Mouse (Mus musculus): ENCODE measurements around the gene Lysmd1. TPM values are rescaled to one million over a fixed set of nuclear protein-coding genes. Genes with fewer than 3 reads are reported as not detected.
A peak's percentile ranks its signal among the peaks of the same experiment; 100 is the strongest.

Lysmd1 gene
- polyA plus RNA-seq, 1 experiment: 27.4 TPM

DNA sequence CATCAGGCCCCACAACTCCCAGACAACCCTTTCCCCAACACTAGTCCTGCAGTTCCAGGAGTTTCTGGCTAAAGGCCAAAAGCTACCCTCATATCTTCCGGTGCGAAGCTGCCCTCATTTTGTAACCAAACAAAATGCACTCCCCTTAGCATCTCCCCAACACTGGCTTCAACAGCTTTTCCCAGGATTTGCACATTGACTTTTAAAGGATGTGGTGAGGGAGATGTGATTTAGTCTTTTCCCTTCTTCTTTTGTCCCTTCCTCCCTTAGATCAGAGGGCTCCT is 28.4 kb downstream of the Lysmd1 start:
- no peak for DNase-seq (ENCODE audit: low read depth)
- TF ChIP-seq CTCF (IDR thresholded peaks at IDR 0.05; ENCODE audit: borderline replicate concordance, extremely low read depth, insufficient read depth, insufficient read length): no peak

DNA sequence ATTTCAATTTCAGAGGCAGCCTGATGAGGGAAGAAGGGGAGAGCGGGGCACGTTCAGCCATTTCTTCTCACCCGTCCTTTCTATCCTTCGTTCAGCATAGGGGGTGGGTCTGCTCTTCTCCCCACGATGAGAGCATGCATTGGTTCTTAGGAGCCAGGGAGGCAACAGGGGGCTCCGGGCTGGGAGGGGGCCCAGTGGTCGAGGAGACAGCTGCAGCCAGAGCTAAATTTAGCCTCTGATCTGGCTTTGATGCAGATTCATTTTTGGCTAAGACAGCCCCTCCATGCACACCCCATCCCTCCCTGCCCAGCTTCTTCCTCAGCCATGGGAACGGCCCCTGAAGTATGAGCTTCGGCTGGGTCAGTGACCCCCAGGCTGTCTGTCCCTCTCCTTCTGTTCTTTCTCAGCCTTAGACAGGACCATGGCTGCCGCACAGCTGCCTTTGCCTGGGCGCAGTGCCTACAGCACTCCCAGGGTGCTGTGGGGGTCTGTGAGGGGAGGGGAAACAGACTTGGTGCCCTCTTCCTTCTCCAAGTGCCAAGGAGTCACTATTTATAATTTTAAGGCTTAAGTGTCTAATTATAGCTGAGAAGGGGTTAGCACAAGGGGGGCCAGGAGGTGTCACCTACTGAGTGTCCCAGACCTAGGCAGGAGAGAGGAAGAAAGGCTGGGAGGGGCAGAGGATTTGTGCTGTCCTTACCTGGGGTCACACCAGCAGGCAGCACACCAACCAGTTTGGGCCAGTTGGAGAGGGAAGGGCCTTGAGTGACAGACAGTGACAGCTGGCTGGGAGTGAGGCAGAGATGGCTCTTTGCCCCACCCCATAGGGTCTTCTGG is 29.7 kb downstream of the Lysmd1 start:
- TF ChIP-seq CTCF (IDR thresholded peaks at IDR 0.05; ENCODE audit: borderline replicate concordance, extremely low read depth, insufficient read depth, insufficient read length) (no peak), POLR2A (IDR thresholded peaks at IDR 0.05; ENCODE audit: borderline replicate concordance, extremely low read depth, insufficient read depth, insufficient read length, poor library complexity, severe bottlenecking) (no peak)
- no peak for DNase-seq (ENCODE audit: low read depth)

DNA sequence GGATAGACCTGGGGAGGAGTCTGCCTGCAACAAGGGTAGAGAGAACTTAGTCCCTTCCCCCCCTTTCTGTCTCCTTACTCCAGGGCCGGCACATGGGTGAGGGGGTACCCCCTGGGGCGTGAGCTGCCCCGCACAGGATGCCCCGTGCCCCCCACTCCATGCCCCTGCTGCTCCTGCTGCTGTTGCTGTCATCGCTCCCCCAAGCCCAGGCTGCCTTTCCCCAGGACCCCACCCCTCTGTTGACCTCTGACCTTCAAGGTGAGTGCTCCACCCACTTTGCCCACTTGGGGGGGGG is 30.3 kb downstream of the Lysmd1 start:
- no peak for DNase-seq (ENCODE audit: low read depth)
- no peak for TF ChIP-seq CTCF (IDR thresholded peaks at IDR 0.05; ENCODE audit: borderline replicate concordance, extremely low read depth, insufficient read depth, insufficient read length)

DNA sequence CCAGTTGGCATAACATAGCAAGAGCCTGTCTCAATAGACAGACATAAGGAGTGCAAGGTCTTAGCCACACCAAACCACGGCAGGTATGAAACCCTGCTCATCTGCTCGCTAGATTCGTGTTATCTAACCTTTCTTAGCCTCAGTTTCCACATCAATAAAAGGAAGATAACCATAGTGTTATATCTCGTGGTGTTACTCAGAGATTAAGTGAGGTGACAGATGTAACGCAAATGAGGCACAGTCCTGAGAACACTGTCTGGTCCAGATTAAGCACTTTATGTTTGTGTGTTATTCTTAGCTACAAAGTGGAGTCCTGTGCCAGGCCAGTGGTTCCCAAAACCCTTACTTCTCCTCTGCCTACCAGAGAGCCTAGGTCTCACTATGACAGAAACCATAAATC is 31.0 kb downstream of the Lysmd1 start:
- TF ChIP-seq POLR2A (IDR thresholded peaks at IDR 0.05; ENCODE audit: borderline replicate concordance, extremely low read depth, insufficient read depth, insufficient read length, poor library complexity, severe bottlenecking) (no peak), CTCF (IDR thresholded peaks at IDR 0.05; ENCODE audit: borderline replicate concordance, extremely low read depth, insufficient read depth, insufficient read length) (no peak)
- DNase-seq (ENCODE audit: low read depth): no peak

DNA sequence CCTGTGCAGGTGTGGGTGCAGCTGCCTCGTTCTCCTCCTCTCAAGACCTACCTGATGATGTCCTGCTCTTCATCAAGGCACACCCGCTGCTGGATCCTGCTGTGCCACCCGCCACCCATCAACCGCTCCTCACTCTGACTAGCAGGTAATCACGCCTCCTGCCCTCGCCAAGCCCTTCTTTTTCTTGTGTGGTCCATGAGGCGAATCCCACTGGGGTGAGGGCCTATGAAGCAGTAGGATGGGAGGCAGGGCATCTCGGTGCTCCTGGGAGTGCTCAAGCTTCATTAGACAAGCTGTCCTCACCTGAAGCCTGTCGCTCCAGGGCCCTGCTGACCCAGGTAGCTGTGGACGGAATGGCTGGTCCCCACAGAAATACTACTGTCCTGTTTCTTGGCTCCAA is 36.1 kb downstream of the Lysmd1 start:
- DNase-seq (ENCODE audit: low read depth): no peak
- TF ChIP-seq CTCF (IDR thresholded peaks at IDR 0.05; ENCODE audit: borderline replicate concordance, extremely low read depth, insufficient read depth, insufficient read length) (no peak), POLR2A (IDR thresholded peaks at IDR 0.05; ENCODE audit: borderline replicate concordance, extremely low read depth, insufficient read depth, insufficient read length, poor library complexity, severe bottlenecking) (no peak)

DNA sequence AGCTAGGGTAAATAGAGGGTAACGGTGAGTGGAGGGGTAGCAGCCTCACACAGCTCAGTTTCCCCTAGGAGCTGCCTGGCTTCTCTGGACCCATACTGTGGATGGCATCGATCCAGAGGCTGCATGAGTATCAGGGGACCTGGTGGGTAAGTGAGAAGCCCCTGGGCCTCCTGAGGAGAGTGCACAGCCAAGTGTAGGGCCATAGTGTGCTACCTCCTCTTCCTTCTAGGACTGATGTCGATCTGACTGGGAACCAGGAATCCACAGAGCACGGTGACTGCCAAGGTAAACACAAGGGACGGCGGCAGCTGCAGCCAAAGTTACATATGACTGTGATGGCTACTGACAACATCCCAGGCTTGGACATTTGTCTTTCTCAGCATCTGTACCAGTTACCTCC is 37.2 kb downstream of the Lysmd1 start:
- DNase-seq (ENCODE audit: low read depth): no peak
- TF ChIP-seq POLR2A (IDR thresholded peaks at IDR 0.05; ENCODE audit: borderline replicate concordance, extremely low read depth, insufficient read depth, insufficient read length, poor library complexity, severe bottlenecking) (no peak), CTCF (IDR thresholded peaks at IDR 0.05; ENCODE audit: borderline replicate concordance, extremely low read depth, insufficient read depth, insufficient read length) (no peak)

DNA sequence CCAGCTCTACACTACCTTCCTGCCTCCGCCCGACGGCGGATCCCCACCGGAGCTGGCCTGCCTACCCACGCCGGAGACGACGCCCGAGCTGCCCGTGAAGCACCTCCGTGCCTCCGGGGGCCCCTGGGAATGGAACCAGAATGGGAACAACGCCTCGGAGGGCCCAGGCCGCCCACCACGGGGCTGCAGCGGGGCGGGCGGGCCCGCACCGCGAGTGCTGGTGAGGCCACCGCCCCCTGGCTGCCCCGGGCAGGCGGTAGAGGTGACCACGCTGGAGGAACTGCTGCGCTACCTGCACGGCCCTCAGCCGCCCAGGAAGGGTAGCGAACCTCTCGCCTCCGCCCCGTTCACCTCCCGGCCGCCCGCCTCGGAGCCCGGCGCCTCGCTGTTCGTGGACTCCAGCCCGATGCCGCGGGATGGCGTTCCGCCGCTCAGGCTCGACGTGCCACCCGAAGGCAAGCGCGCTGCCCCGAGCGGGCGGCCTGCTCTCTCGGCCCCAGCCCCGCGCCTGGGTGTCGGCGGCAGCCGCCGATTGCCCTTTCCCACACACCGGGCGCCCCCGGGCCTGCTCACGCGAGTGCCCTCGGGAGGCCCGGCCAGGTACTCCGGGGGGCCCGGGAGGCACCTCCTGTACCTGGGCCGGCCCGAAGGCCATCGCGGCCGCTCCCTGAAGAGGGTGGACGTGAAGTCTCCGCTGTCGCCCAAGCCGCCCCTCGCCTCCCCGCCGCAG is 38.8 kb downstream of the Lysmd1 start:
- no peak for DNase-seq (ENCODE audit: low read depth)
- TF ChIP-seq CTCF (IDR thresholded peaks at IDR 0.05; ENCODE audit: borderline replicate concordance, extremely low read depth, insufficient read depth, insufficient read length) (no peak), POLR2A (IDR thresholded peaks at IDR 0.05; ENCODE audit: borderline replicate concordance, extremely low read depth, insufficient read depth, insufficient read length, poor library complexity, severe bottlenecking) (no peak)

DNA sequence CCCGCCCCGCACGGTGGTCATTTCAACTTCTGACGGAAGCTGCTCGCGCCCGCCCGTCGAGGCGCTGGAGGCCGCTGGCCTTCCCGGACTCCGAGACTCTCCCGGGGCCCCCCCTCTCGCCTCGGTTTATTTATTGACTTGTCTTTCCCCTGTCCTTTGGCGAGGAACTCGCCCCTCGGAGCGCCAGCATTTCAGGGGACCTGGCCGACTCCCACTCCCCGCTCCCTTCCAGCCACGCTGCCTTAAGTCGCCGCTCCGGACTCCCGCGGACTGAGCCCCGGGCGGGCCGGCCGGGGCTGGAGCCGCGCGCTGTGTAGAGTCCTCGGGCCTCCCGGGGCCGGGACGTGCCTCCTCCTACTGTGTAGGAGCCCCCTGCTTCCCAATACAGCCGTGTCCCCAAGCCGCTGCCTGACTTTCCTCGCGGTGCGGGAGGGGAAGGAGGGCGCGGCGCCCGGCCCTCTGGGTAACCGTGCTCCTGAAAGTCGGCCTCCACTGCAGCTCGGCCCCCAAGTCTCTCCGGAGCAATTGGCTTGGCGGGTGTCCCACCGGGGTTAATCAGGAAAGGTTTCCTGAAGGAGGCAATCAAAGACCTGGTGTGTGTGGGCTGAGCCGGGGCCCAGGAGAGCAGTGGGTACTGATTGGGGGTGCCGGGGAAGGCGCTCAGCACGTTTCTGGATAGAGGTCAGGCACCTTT is 39.5 kb downstream of the Lysmd1 start:
- DNase-seq (ENCODE audit: low read depth): peak; percentile 45
- TF ChIP-seq POLR2A (IDR thresholded peaks at IDR 0.05; ENCODE audit: borderline replicate concordance, extremely low read depth, insufficient read depth, insufficient read length, poor library complexity, severe bottlenecking): no peak
- TF ChIP-seq CTCF (IDR thresholded peaks at IDR 0.05; ENCODE audit: borderline replicate concordance, extremely low read depth, insufficient read depth, insufficient read length): no peak

DNA sequence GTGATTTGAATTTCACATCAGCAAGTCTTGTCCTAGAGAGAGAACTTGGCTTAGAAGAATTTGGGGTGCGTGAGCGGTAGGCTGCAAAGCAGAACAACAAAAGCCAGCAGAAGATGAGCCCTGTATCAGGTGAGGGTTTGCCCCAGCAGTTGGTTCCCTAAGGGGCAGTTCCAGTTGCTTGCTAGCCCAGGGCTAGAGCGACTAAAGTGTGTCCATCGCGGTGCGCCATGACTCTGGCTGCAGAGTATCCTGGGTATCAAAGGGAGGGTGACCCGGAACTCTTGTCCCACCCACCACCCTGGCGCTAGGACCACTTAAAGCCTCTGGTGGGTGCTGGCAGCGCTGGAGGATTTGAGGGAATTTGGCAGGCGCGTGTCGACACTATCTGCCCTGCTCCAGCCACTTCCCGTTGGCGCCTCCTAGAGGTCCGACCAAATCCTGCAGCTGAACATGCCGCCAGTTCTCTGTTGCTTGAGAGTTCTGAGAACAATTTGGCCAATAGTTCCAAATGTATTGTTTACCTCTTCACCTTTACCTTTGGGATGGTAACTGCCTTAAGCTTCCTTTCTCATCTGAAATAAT is 40.2 kb downstream of the Lysmd1 start:
- DNase-seq (ENCODE audit: low read depth): peak; percentile 88
- TF ChIP-seq POLR2A (IDR thresholded peaks at IDR 0.05; ENCODE audit: borderline replicate concordance, extremely low read depth, insufficient read depth, insufficient read length, poor library complexity, severe bottlenecking) (no peak), CTCF (IDR thresholded peaks at IDR 0.05; ENCODE audit: borderline replicate concordance, extremely low read depth, insufficient read depth, insufficient read length) (peak; percentile 91)

DNA sequence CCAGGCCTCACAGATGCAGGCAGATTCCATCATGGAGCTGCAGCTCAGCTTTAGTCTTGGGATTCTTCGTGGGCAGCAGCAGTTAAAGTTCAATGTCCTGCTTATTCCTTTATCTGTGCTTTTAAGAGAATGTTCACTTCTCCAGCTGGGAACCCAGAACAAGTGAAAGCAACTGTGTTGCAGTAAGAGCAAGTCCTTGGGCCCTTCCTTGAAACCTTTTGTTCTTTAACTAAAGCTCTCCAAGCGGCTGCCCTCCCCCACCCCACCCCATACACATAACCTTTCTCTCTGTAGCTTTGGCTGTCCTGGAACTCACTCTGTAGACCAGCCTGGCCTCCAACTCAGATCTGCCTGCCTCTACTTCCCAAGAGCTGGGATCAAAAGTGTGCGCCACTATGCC is 42.6 kb downstream of the Lysmd1 start:
- TF ChIP-seq POLR2A (IDR thresholded peaks at IDR 0.05; ENCODE audit: borderline replicate concordance, extremely low read depth, insufficient read depth, insufficient read length, poor library complexity, severe bottlenecking) (no peak), CTCF (IDR thresholded peaks at IDR 0.05; ENCODE audit: borderline replicate concordance, extremely low read depth, insufficient read depth, insufficient read length) (no peak)
- DNase-seq (ENCODE audit: low read depth): no peak

DNA sequence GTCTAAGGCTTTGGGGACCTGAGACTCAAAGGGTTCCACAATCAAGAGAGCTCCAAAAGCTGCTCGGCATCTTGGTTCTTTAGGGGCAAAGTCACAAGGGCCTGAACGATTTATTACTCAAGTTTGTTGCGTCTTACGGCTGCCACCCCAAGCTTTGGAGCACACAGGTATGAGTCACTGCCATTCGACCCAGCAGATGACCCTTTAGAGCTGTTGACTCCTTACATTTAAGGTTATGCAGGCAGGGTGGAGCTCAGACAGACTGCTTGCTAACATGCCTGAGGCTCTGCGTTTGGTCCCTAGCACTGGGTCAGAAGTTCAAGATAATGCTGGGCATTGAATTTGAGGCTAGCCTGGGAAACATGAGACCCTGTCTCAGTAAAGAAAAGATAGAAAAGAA is 43.7 kb downstream of the Lysmd1 start:
- DNase-seq (ENCODE audit: low read depth): no peak
- TF ChIP-seq POLR2A (IDR thresholded peaks at IDR 0.05; ENCODE audit: borderline replicate concordance, extremely low read depth, insufficient read depth, insufficient read length, poor library complexity, severe bottlenecking): no peak
- TF ChIP-seq CTCF (IDR thresholded peaks at IDR 0.05; ENCODE audit: borderline replicate concordance, extremely low read depth, insufficient read depth, insufficient read length): no peak

Measured in brain, embryonic 14.5 days (tissue).